Mouse (Mus musculus): ENCODE measurements around the gene Gm17660.

The Gm17660 gene

GRCm38 (mm10) chr5:104077508-104077907 is at the start of gene Gm17660:
Gene Gm17660 (minus strand): TSS chr5:104077608.
- no peak for DNase-seq

GRCm38 (mm10) chr5:104126561-104127320 is 49.3 kb upstream of the Gm17660 start:
- DNase-seq = no peak

GRCm38 (mm10) chr5:104124016-104124658 is 46.7 kb upstream of the Gm17660 start:
- no peak for DNase-seq

GRCm38 (mm10) chr5:104115890-104116289 is 38.5 kb upstream of the Gm17660 start:
- DNase-seq = no peak

GRCm38 (mm10) chr5:104115118-104115517 is 37.7 kb upstream of the Gm17660 start:
- DNase-seq = no peak

- DNase-seq = no peak
These were observed 36.2 kb upstream of the Gm17660 start, which contains the start of gene Sparcl1 for GRCm38 (mm10) chr5:104113491-104114172. Gene Sparcl1 (minus strand): TSS chr5:104113733.

GRCm38 (mm10) chr5:104112511-104112910 is 35.1 kb upstream of the Gm17660 start:
- no peak for DNase-seq

- no peak for DNase-seq
These were observed 34.6 kb upstream of the Gm17660 start for GRCm38 (mm10) chr5:104112016-104112415.

- DNase-seq = no peak
These were observed 32.9 kb upstream of the Gm17660 start for GRCm38 (mm10) chr5:104110171-104110920.

GRCm38 (mm10) chr5:104109516-104109915 is 32.1 kb upstream of the Gm17660 start:
- no peak for DNase-seq

GRCm38 (mm10) chr5:104108879-104109369 is 31.5 kb upstream of the Gm17660 start:
- DNase-seq = no peak

- DNase-seq = no peak
These were observed 30.9 kb upstream of the Gm17660 start for GRCm38 (mm10) chr5:104108127-104108875.

- no peak for DNase-seq
These were observed 26.7 kb upstream of the Gm17660 start for GRCm38 (mm10) chr5:104104111-104104510.

- DNase-seq = no peak
These were observed 25.8 kb upstream of the Gm17660 start for GRCm38 (mm10) chr5:104103171-104103570.

GRCm38 (mm10) chr5:104101678-104102531 is 24.5 kb upstream of the Gm17660 start:
- DNase-seq = no peak

GRCm38 (mm10) chr5:104096078-104096938 is 18.9 kb upstream of the Gm17660 start:
- DNase-seq = no peak

- DNase-seq = no peak
These were observed 18.1 kb upstream of the Gm17660 start for GRCm38 (mm10) chr5:104095416-104096077.

- no peak for DNase-seq
These were observed 12.3 kb upstream of the Gm17660 start for GRCm38 (mm10) chr5:104089751-104090150.

- no peak for DNase-seq
These were observed 8.0 kb upstream of the Gm17660 start for GRCm38 (mm10) chr5:104085366-104085765.
